17 mouse cellular contexts compared by ENCODE assay signal in genomic region chr4:56673868-56674267, GRCm38 (mm10).
DNase-seq lines count a peak whose midpoint lies in the region.
"Had no signal": no experiment of that assay in that cellular context is flagged by ENCODE, and none has a peak within 500 bp of the region (broad histone marks: within the 10 kb centered on the region; RNA-seq: fewer than 3 reads in every experiment).

No protein-coding gene starts in this region.

- DNase-seq in adrenal gland, adult 8-10 months: peak; percentile 68
- DNase-seq in adrenal gland, postnatal 36 days: peak; percentile 68 to 69
- peak; percentile 59 for DNase-seq in thymus, postnatal 14 days
- DNase-seq in kidney, adult 9 months: no peak
- no peak for DNase-seq in natural killer cell, adult 2 months (ENCODE audit: low spot score in 2 of 2)
- no peak for DNase-seq in kidney, postnatal 25 days
- DNase-seq: cerebellum, adult 18-20 months; cerebellum, postnatal 10 days; gastrocnemius, postnatal 14 days; heart, adult 11 months; heart, postnatal 36 days; kidney, adult 8-10 months; kidney, postnatal 10 days; left cerebral cortex, postnatal 4 days; liver, postnatal 0 days; lung, postnatal 36 days; right cerebral cortex, postnatal 4 days had no signal

Comparison
In these comparisons a context has a peak if more than half of its experiments do, and no peak if none do; other contexts are left out.
1. DNase-seq: peak in adrenal gland, adult 8-10 months (single experiment), adrenal gland, postnatal 36 days (2 of 2) and thymus, postnatal 14 days (single experiment); none in kidney, adult 9 months (single experiment), natural killer cell, adult 2 months (0 of 2) and kidney, postnatal 25 days (0 of 2).